Mouse (Mus musculus) liver, embryonic 11.5 days (tissue): ENCODE measurements at regions not wholly inside any gene's neighbourhood (a gene's known extent, or its start where the extent isn't known, plus 50 kb on each side); places are given as distances from the start of the nearest gene placed in this dataset.

ENCODE experiments used
- ATAC-seq: fragments of 200-750 bp; cut with Nextera tagmentation; replicated peaks from 2 replicates; pipeline ENCODE4 v1.8.0; 2017; ENCODE audit warnings: moderate number of reproducible peaks, mild to moderate bottlenecking, moderate TSS enrichment, moderate library complexity; ENCODE audit not compliant: low FRiP score
- DNase-seq: peaks from one replicate; pipeline ENCODE4 v3.0.0-alpha.2; 2017; ENCODE audit warnings: low spot score
- H3K27ac ChIP-seq: fragments of 300-500 bp; sonication (generic); 2 replicates; pipeline ENCODE4 v1.5.1; 2014; ENCODE audit warnings: mild to moderate bottlenecking, low read depth, low read length, control low read depth
- H3K27me3 ChIP-seq: fragments of 300-500 bp; sonication (generic); replicated peaks from 2 replicates; pipeline ENCODE4 v1.6.1; 2014; ENCODE audit warnings: low read length, mixed read lengths; ENCODE audit not compliant: control insufficient read depth, insufficient read depth
- H3K36me3 ChIP-seq: fragments of 300-500 bp; sonication (generic); 2 replicates; pipeline ENCODE4 v1.6.1; 2014; ENCODE audit warnings: mild to moderate bottlenecking, low read length, moderate library complexity, mixed read lengths; ENCODE audit not compliant: control insufficient read depth, insufficient read depth
- H3K4me1 ChIP-seq: fragments of 300-500 bp; sonication (generic); replicated peaks from 2 replicates; pipeline ENCODE4 v1.6.1; 2014; ENCODE audit warnings: low read length, mixed read lengths; ENCODE audit not compliant: control insufficient read depth, insufficient read depth
- H3K4me2 ChIP-seq: fragments of 300-500 bp; sonication (generic); 2 replicates; pipeline ENCODE4 v1.6.1; 2014; ENCODE audit warnings: mild to moderate bottlenecking, control low read depth, moderate library complexity
- H3K4me3 ChIP-seq: fragments of 300-500 bp; sonication (generic); 2 replicates; pipeline ENCODE4 v1.5.1; 2014; ENCODE audit warnings: low read depth, low read length, control low read depth
- H3K9ac ChIP-seq: fragments of 300-500 bp; sonication (generic); 2 replicates; pipeline ENCODE4 v1.6.1; 2014; ENCODE audit warnings: low read depth, low read length, control low read depth
- H3K9me3 ChIP-seq: fragments of 300-500 bp; sonication (generic); 2 replicates; pipeline ENCODE4 v1.6.1; 2016; ENCODE audit warnings: low read length, inconsistent platforms, mixed read lengths; ENCODE audit not compliant: control insufficient read depth
- WGBS: fragments of 180-500 bp; shearing (Covaris S2); extraction: QIAGEN DNeasy Blood & Tissue Kit; methylation state at CpG from one replicate; pipeline ENCODE4 v1.1.7; 2014; 5-methylcytosine and 5-hydroxymethylcytosine counted together

- no peaks in the 10 kb centered on the region for H3K9me3 ChIP-seq
- H3K4me1 ChIP-seq, result no peaks in the 10 kb centered on the region
- no peak overlapping the region for H3K4me2 ChIP-seq
- H3K9ac ChIP-seq, result no peak overlapping the region
- no peaks in the 10 kb centered on the region for H3K27me3 ChIP-seq
- DNase-seq, result no peak
- WGBS, result 65% methylated on average over 4 of the region's 4 CpGs
- no peak for ATAC-seq
- no peaks in the 10 kb centered on the region for H3K36me3 ChIP-seq
- H3K27ac ChIP-seq, result no peak overlapping the region
- no peak overlapping the region for H3K4me3 ChIP-seq
These were observed 603.3 kb upstream of the Fam92a start for GRCm38 (mm10) chr4:12775090-12775489.

GRCm38 (mm10) chr4:12774671-12775070 is 602.9 kb upstream of the Fam92a start:
- no peak overlapping the region for H3K4me2 ChIP-seq
- DNase-seq (no peak), ATAC-seq (no peak)
- H3K4me3 ChIP-seq, result no peak overlapping the region
- no peak overlapping the region for H3K27ac ChIP-seq
- no peaks in the 10 kb centered on the region for H3K4me1 ChIP-seq
- 68% methylated on average over 5 of the region's 5 CpGs for WGBS
- no peaks in the 10 kb centered on the region for H3K36me3 ChIP-seq
- no peak overlapping the region for H3K9ac ChIP-seq
- H3K27me3 ChIP-seq, result no peaks in the 10 kb centered on the region
- H3K9me3 ChIP-seq, result no peaks in the 10 kb centered on the region

GRCm38 (mm10) chr4:12773201-12773600 is 601.4 kb upstream of the Fam92a start:
- DNase-seq (no peak), ATAC-seq (no peak)
- Histone ChIP-seq H3K4me3 (no peak overlapping the region), H3K27ac (no peak overlapping the region), H3K4me2 (no peak overlapping the region), H3K9me3 (no peaks in the 10 kb centered on the region), H3K27me3 (no peaks in the 10 kb centered on the region), H3K36me3 (no peaks in the 10 kb centered on the region), H3K9ac (no peak overlapping the region), H3K4me1 (no peaks in the 10 kb centered on the region)
- WGBS, result 52% methylated on average over 7 of the region's 7 CpGs

GRCm38 (mm10) chr4:12770131-12770780 is 598.4 kb upstream of the Fam92a start:
- no peaks in the 10 kb centered on the region for H3K36me3 ChIP-seq
- DNase-seq, result no peak
- no peak overlapping the region for H3K4me3 ChIP-seq
- no peak for ATAC-seq
- H3K9ac ChIP-seq, result no peak overlapping the region
- no peak overlapping the region for H3K27ac ChIP-seq
- H3K4me1 ChIP-seq, result no peaks in the 10 kb centered on the region
- WGBS, result 76% methylated on average over 5 of the region's 5 CpGs
- no peaks in the 10 kb centered on the region for H3K27me3 ChIP-seq
- H3K4me2 ChIP-seq, result no peak overlapping the region
- no peaks in the 10 kb centered on the region for H3K9me3 ChIP-seq

- H3K27ac ChIP-seq, result no peak overlapping the region
- ATAC-seq (no peak), DNase-seq (no peak)
- H3K36me3 ChIP-seq, result no peaks in the 10 kb centered on the region
- no peak overlapping the region for H3K4me3 ChIP-seq
- H3K9ac ChIP-seq, result no peak overlapping the region
- no peaks in the 10 kb centered on the region for H3K9me3 ChIP-seq
- no peaks in the 10 kb centered on the region for H3K4me1 ChIP-seq
- H3K27me3 ChIP-seq, result no peaks in the 10 kb centered on the region
- H3K4me2 ChIP-seq, result no peak overlapping the region
These were observed 597.3 kb upstream of the Fam92a start for GRCm38 (mm10) chr4:12769092-12769491.

- ATAC-seq (no peak), DNase-seq (no peak)
- H3K27me3 ChIP-seq, result no peaks in the 10 kb centered on the region
- no peak overlapping the region for H3K27ac ChIP-seq
- H3K9ac ChIP-seq, result no peak overlapping the region
- no peak overlapping the region for H3K4me3 ChIP-seq
- no peaks in the 10 kb centered on the region for H3K4me1 ChIP-seq
- 74% methylated on average over 1 of the region's 1 CpGs for WGBS
- no peaks in the 10 kb centered on the region for H3K9me3 ChIP-seq
- H3K4me2 ChIP-seq, result no peak overlapping the region
- H3K36me3 ChIP-seq, result no peaks in the 10 kb centered on the region
These were observed 594.9 kb upstream of the Fam92a start for GRCm38 (mm10) chr4:12766763-12767162.

- DNase-seq, result no peak
- no peak overlapping the region for H3K4me3 ChIP-seq
- no peak overlapping the region for H3K9ac ChIP-seq
- H3K4me1 ChIP-seq, result no peaks in the 10 kb centered on the region
- H3K9me3 ChIP-seq, result no peaks in the 10 kb centered on the region
- H3K27me3 ChIP-seq, result no peaks in the 10 kb centered on the region
- 54% methylated on average over 2 of the region's 2 CpGs for WGBS
- H3K36me3 ChIP-seq, result no peaks in the 10 kb centered on the region
- no peak overlapping the region for H3K27ac ChIP-seq
- H3K4me2 ChIP-seq, result no peak overlapping the region
- no peak for ATAC-seq
These were observed 579.0 kb upstream of the Fam92a start for GRCm38 (mm10) chr4:12750817-12751216.

- H3K4me3 ChIP-seq, result no peak overlapping the region
- no peak overlapping the region for H3K27ac ChIP-seq
- H3K9ac ChIP-seq, result no peak overlapping the region
- no peak for ATAC-seq
- DNase-seq, result no peak
- no peak overlapping the region for H3K4me2 ChIP-seq
- no peaks in the 10 kb centered on the region for H3K4me1 ChIP-seq
- no peaks in the 10 kb centered on the region for H3K9me3 ChIP-seq
- no peaks in the 10 kb centered on the region for H3K27me3 ChIP-seq
- 64% methylated on average over 1 of the region's 1 CpGs for WGBS
- no peaks in the 10 kb centered on the region for H3K36me3 ChIP-seq
These were observed 578.1 kb upstream of the Fam92a start for GRCm38 (mm10) chr4:12749874-12750273.

- DNase-seq (no peak), ATAC-seq (no peak)
- H3K4me2 ChIP-seq, result no peak overlapping the region
- no peaks in the 10 kb centered on the region for H3K27me3 ChIP-seq
- H3K27ac ChIP-seq, result no peak overlapping the region
- no peak overlapping the region for H3K9ac ChIP-seq
- H3K9me3 ChIP-seq, result no peaks in the 10 kb centered on the region
- H3K4me3 ChIP-seq, result no peak overlapping the region
- 61% methylated on average over 5 of the region's 5 CpGs for WGBS
- no peaks in the 10 kb centered on the region for H3K4me1 ChIP-seq
- no peaks in the 10 kb centered on the region for H3K36me3 ChIP-seq
These were observed 572.0 kb upstream of the Fam92a start for GRCm38 (mm10) chr4:12743714-12744327.
